Mouse (Mus musculus) R1 (cell line): Measurements from ENCODE around the gene Sept12.

Source experiments
- DNase-seq: peaks from one replicate; pipeline ENCODE4 v3.0.0-alpha.2; 2018; ENCODE audit warnings: low read depth, low spot score

Gene Sept12

DNA sequence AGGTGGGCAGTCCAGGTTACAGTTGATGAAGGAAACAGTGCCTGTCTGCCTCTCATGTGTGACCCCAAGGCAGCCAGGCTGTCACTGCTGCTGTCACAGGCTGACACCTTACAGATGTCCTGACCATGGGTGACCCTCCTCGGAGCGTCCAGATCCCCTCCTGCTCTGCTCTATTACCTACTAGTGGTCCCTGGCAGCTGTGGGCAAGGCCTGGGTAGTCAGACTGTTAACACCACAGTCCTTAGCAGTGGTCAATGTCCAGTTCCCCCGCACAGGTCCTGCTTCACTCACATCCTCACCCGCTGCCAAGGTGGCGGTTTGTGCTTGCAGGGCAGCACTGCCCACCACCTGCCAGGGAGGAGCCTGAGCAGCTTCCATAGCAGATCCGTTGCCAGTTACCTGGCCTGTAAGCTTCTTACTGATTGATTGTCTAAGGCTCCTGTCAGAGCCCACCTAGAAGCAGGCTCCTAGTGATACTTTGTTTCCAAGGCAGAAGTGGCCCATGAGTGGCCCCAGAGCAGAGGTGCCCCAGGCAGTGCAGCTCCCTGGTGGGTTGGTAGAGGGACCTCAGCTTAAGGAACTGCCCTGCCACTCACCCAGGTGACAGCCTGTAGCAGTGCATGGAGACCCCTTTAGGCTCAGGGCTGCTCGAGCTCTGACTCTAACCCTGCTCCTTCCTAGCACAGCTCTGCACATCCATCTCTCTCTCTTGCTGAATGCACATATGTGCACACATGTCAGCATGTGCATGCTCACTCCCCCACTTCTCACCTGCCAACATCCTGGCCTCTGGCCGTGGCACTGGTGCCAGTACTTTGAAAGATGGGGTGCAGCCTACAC lies 60.1 kb downstream of the Sept12 start:
- no peak for DNase-seq
